Mouse (Mus musculus) limb, embryonic 12.5 days (tissue): Measurements from ENCODE around the gene Rln3. TPM values are rescaled to one million over a fixed set of nuclear protein-coding genes. Genes with fewer than 3 reads are reported as not detected.
A peak's percentile ranks its signal among the peaks of the same experiment; 100 is the strongest.

Experiments
- ATAC-seq: fragments of 200-750 bp; cut with Nextera tagmentation; 2 replicates; pipeline ENCODE4 v1.8.0; 2017; ENCODE audit warnings: low read depth, moderate TSS enrichment; ENCODE audit not compliant: insufficient number of reproducible peaks, insufficient read depth, low FRiP score, low TSS enrichment
- H3K27ac ChIP-seq: fragments of 300-500 bp; sonication (generic); 2 replicates; pipeline ENCODE4 v1.5.1; 2016; ENCODE audit warnings: mild to moderate bottlenecking, moderate library complexity
- H3K27me3 ChIP-seq: fragments of 300-500 bp; sonication (generic); 2 replicates; pipeline ENCODE4 v1.6.1; 2016; ENCODE audit warnings: mild to moderate bottlenecking, moderate library complexity
- H3K36me3 ChIP-seq: fragments of 300-500 bp; sonication (generic); 2 replicates; pipeline ENCODE4 v1.6.1; 2016; ENCODE audit warnings: mild to moderate bottlenecking, moderate library complexity
- H3K4me1 ChIP-seq: fragments of 300-500 bp; sonication (generic); replicated peaks from 2 replicates; pipeline ENCODE4 v1.6.1; 2016
- H3K4me2 ChIP-seq: fragments of 300-500 bp; sonication (generic); 2 replicates; pipeline ENCODE4 v1.6.1; 2016; ENCODE audit warnings: mild to moderate bottlenecking, moderate library complexity
- H3K4me3 ChIP-seq: fragments of 300-500 bp; sonication (generic); replicated peaks from 2 replicates; pipeline ENCODE4 v1.5.1; 2016; ENCODE audit warnings: mild to moderate bottlenecking
- H3K9ac ChIP-seq: fragments of 300-500 bp; sonication (generic); replicated peaks from 2 replicates; pipeline ENCODE4 v1.6.1; 2016; ENCODE audit warnings: mild to moderate bottlenecking, moderate library complexity
- H3K9me3 ChIP-seq: fragments of 300-500 bp; sonication (generic); 2 replicates; pipeline ENCODE4 v1.6.1; 2016; ENCODE audit warnings: mild to moderate bottlenecking, moderate library complexity
- WGBS: fragments of 180-500 bp; shearing (Covaris S2); methylation state at CpG from one replicate; pipeline ENCODE4 v1.1.7; 2016; 5-methylcytosine and 5-hydroxymethylcytosine counted together
- microRNA counts: library from miRNA; unstranded; fragments of <30 nt; microRNA quantifications from one replicate; lab custom pipeline; 2017
- microRNA-seq: library from miRNA; unstranded; fragments of <30 nt; microRNA quantifications from one replicate; pipeline ENCODE4, GENCODE M21; 2017
- polyA plus RNA-seq: library from polyadenylated mRNA; unstranded; fragments of >200 nt; fragmentation: Nextera tagmentation; extraction: Ambion mirVana; gene quantifications from 2 replicates; pipeline ENCODE4 v1.2.1, GENCODE M21; 2016

Gene Rln3
- polyA plus RNA-seq, 1 experiment from 2014 or later = not detected

DNA sequence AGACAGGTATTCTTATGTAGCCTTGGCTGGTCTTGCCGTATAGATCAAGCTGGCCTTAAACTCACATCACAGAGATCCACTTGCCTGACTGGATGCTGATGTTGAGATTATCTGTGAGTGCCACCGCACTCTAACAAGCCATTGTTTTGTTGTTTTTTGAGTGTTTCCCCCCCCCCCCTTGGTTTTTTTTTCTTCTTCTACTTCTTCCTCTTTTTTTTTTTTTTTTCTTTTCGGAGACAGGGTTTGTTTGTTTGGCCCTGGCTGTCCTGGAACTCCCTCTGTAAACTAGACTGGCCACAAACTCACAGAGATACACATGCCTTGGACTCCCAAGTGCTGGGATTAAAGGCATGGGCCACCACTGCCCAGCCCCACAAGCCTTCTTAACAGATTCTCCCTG, 50.8 kb downstream of the Rln3 start:
- WGBS = 82% methylated on average over 3 of the region's 3 CpGs
- no peak overlapping the region for H3K27ac ChIP-seq
- peaks cover under 1% of the 10 kb centered on the region; the same call in 1 of the 2 replicates for H3K27me3 ChIP-seq
- H3K9ac ChIP-seq = no peak overlapping the region
- no peaks in the 10 kb centered on the region for H3K9me3 ChIP-seq
- H3K4me1 ChIP-seq = peaks cover 12% of the 10 kb centered on the region
- H3K4me3 ChIP-seq = no peak overlapping the region
- no peak overlapping the region for H3K4me2 ChIP-seq
- ATAC-seq = no peak
- peaks cover 52% of the 10 kb centered on the region for H3K36me3 ChIP-seq

MicroRNAs encoded within 50 kb of the gene (microRNA counts, 519-probe panel; counts per million panel counts)
- microRNA mmu-miR-1199 (lab: Ali Mortazavi, UCI) = not detected
- not detected for microRNA mmu-miR-709 (lab: Ali Mortazavi, UCI)

Small RNA genes lying within 50 kb of the gene (microRNA-seq; reads per million reads assigned to microRNA genes)
- gene Mir1199 (not detected), gene Mir709 (not detected), gene Mir8111 (2.8 reads per million, percentile 7 among the genes with 10 or more reads in this experiment)

Other genes with a start within 250 kb of the Rln3 start
- gene Adgrl1, start 144.9 kb downstream of the Rln3 start, polyA plus RNA-seq = 28.2 and 32.7 TPM in 2 replicates
- 0.40 and 0.63 TPM in 2 replicates for gene Gm10644, start 89.8 kb downstream of the Rln3 start, polyA plus RNA-seq
- 52.2 and 54.3 TPM in 2 replicates for gene Asf1b, start 89.5 kb downstream of the Rln3 start, polyA plus RNA-seq
- gene Prkaca, start 72.0 kb downstream of the Rln3 start, polyA plus RNA-seq = 186 and 196 TPM in 2 replicates
- 13.0 and 14.4 TPM in 2 replicates for gene Samd1, start 47.3 kb downstream of the Rln3 start, polyA plus RNA-seq
- 0.73 and 1.6 TPM in 2 replicates for gene 1700067K01Rik, start 43.5 kb downstream of the Rln3 start, polyA plus RNA-seq
- gene 2210011C24Rik, start 32.8 kb downstream of the Rln3 start, polyA plus RNA-seq = 0.64 TPM in 1 of 2 replicates, not detected in the other
- 4.7 and 6.7 TPM in 2 replicates for gene Palm3, start 23.5 kb downstream of the Rln3 start, polyA plus RNA-seq
- gene Il27ra, start 2.4 kb downstream of the Rln3 start, polyA plus RNA-seq = 0.61 and 0.68 TPM in 2 replicates
- 1.5 and 1.9 TPM in 2 replicates for gene Gm10643, start 20.1 kb upstream of the Rln3 start, polyA plus RNA-seq
- 10.1 and 11.1 TPM in 2 replicates for gene Rfx1, start 21.8 kb upstream of the Rln3 start, polyA plus RNA-seq
- 16.3 and 17.0 TPM in 2 replicates for gene Dcaf15, start 59.8 kb upstream of the Rln3 start, polyA plus RNA-seq
- gene Podnl1, start 81.0 kb upstream of the Rln3 start, polyA plus RNA-seq = 0.83 and 1.1 TPM in 2 replicates
- gene Cc2d1a, start 102.9 kb upstream of the Rln3 start, polyA plus RNA-seq = 26.2 and 28.7 TPM in 2 replicates
- 1.6 TPM in 2 replicates for gene 4930432K21Rik, start 103.0 kb upstream of the Rln3 start, polyA plus RNA-seq
- gene Nanos3, start 140.2 kb upstream of the Rln3 start, polyA plus RNA-seq = 3.3 and 5.5 TPM in 2 replicates
- 33.1 and 34.3 TPM in 2 replicates for gene Zswim4, start 192.1 kb upstream of the Rln3 start, polyA plus RNA-seq
- gene D8Ertd738e, start 204.7 kb upstream of the Rln3 start, polyA plus RNA-seq = 338 and 352 TPM in 2 replicates
- gene Mri1, start 212.3 kb upstream of the Rln3 start, polyA plus RNA-seq = 78.4 and 80.1 TPM in 2 replicates
- gene Ccdc130, start 225.4 kb upstream of the Rln3 start, polyA plus RNA-seq = 19.0 and 20.3 TPM in 2 replicates